Mouse (Mus musculus) MEL (cell line): ENCODE measurements around the gene Atrnl1. TPM values are rescaled to one million over a fixed set of nuclear protein-coding genes. Genes with fewer than 3 reads are reported as not detected.

Experiments used
- DNase-seq: peaks from one replicate; pipeline ENCODE4 v3.0.0; 2011; ENCODE audit warnings: low read depth, low spot score
- H3K27ac ChIP-seq: 2 replicates; pipeline ENCODE4 v1.5.1; 2012; ENCODE audit warnings: low read depth, mild to moderate bottlenecking, control low read depth, low read length, moderate library complexity; ENCODE audit not compliant: control insufficient read depth
- H3K27me3 ChIP-seq, 2 experiments: fragments of 150-350 bp in 1 of 2; sonication (generic) in 1 of 2; 2 replicates each; pipeline ENCODE4 v1.6.1; 2012; ENCODE audit warnings: low read length in 2 of 2, mild to moderate bottlenecking in 2 of 2, improper control_type of control experiment in 1 of 2, moderate library complexity in 1 of 2; ENCODE audit not compliant: insufficient read depth in 2 of 2, control insufficient read depth in 1 of 2
- H3K36me3 ChIP-seq, 2 experiments: 2 replicates each; pipeline ENCODE4 v1.6.1; 2012 to 2014; ENCODE audit warnings: low read length in 2 of 2, improper control_type of control experiment in 1 of 2, inconsistent platforms in 1 of 2, mild to moderate bottlenecking in 1 of 2; ENCODE audit not compliant: insufficient read depth in 2 of 2, control insufficient read depth in 1 of 2
- H3K4me1 ChIP-seq, 2 experiments: fragments of 150-350 bp in 1 of 2; sonication (generic) in 1 of 2; 2 replicates each; pipeline ENCODE4 v1.6.1; 2012; ENCODE audit warnings: low read length in 2 of 2, improper control_type of control experiment in 1 of 2, mild to moderate bottlenecking in 1 of 2; ENCODE audit not compliant: insufficient read depth in 2 of 2, control insufficient read depth in 1 of 2
- H3K4me3 ChIP-seq, 2 experiments: fragments of 150-350 bp in 1 of 2; sonication (generic) in 1 of 2; 2 replicates each; pipeline ENCODE4 v1.5.1; 2012; ENCODE audit warnings: low read depth in 2 of 2, low read length in 2 of 2, mild to moderate bottlenecking in 2 of 2, moderate library complexity in 2 of 2, control low read depth in 1 of 2, improper control_type of control experiment in 1 of 2; ENCODE audit not compliant: control insufficient read depth in 1 of 2, insufficient read depth in 1 of 2
- H3K79me2 ChIP-seq: 2 replicates; pipeline ENCODE4 v1.6.1; 2012; ENCODE audit warnings: mild to moderate bottlenecking, low read length, moderate library complexity; ENCODE audit not compliant: control insufficient read depth, poor library complexity, insufficient read depth
- H3K9ac ChIP-seq: 2 replicates; pipeline ENCODE4 v1.6.1; 2012; ENCODE audit warnings: low read depth, mild to moderate bottlenecking, control low read depth, low read length, moderate library complexity; ENCODE audit not compliant: control insufficient read depth, poor library complexity, severe bottlenecking
- H3K9me3 ChIP-seq: fragments of 150-350 bp; sonication (generic); replicated peaks from 2 replicates; pipeline ENCODE4 v1.6.1; 2012; ENCODE audit warnings: mild to moderate bottlenecking, low read length, improper control_type of control experiment, moderate library complexity; ENCODE audit not compliant: insufficient read depth
- BHLHE40 ChIP-seq: IDR thresholded peaks from 2 replicates; pipeline ENCODE4 v1.6.1; 2012; ENCODE audit warnings: low read depth, mild to moderate bottlenecking, inconsistent platforms, low read length, improper control_type of control experiment, borderline replicate concordance
- CHD1 ChIP-seq: IDR thresholded peaks from 2 replicates; pipeline ENCODE4 v1.6.1; 2012; ENCODE audit warnings: low read depth, mild to moderate bottlenecking, inconsistent platforms, low read length, improper control_type of control experiment
- CHD2 ChIP-seq: IDR thresholded peaks from 2 replicates; pipeline ENCODE4 v1.6.1; 2011; ENCODE audit warnings: low read length, improper control_type of control experiment
- CTCF ChIP-seq, 3 experiments: IDR thresholded peaks in 2 of 3; conservative IDR thresholded peaks in 1 of 3; 2 replicates each; pipeline ENCODE4 v1.5.1; 2011 to 2012; ENCODE audit warnings: low read length in 3 of 3, low read depth in 2 of 3, mild to moderate bottlenecking in 2 of 3, improper control_type of control experiment in 1 of 3, inconsistent platforms in 1 of 3, mixed read lengths in 1 of 3, moderate library complexity in 1 of 3; ENCODE audit not compliant: control insufficient read depth in 1 of 3, insufficient read depth in 1 of 3, poor library complexity in 1 of 3, severe bottlenecking in 1 of 3
- E2F4 ChIP-seq: IDR thresholded peaks from 2 replicates; pipeline ENCODE4 v1.6.1; 2011; ENCODE audit warnings: low read depth, low read length, improper control_type of control experiment, borderline replicate concordance
- ELF1 ChIP-seq: IDR thresholded peaks from 2 replicates; pipeline ENCODE4 v1.6.1; 2014; ENCODE audit warnings: low read depth, mild to moderate bottlenecking, inconsistent platforms, low read length, improper control_type of control experiment, moderate library complexity
- ETS1 ChIP-seq: IDR thresholded peaks from 2 replicates; pipeline ENCODE4 v1.6.1; 2012; ENCODE audit warnings: low read depth, mild to moderate bottlenecking, inconsistent platforms, low read length, improper control_type of control experiment, moderate library complexity
- GABPA ChIP-seq: IDR thresholded peaks from 2 replicates; pipeline ENCODE4 v1.6.1; 2012; ENCODE audit warnings: low read depth, mild to moderate bottlenecking, inconsistent platforms, low read length, improper control_type of control experiment, moderate library complexity
- GATA1 ChIP-seq: IDR thresholded peaks from 2 replicates; pipeline ENCODE4 v1.6.1; 2011; ENCODE audit warnings: low read depth, low read length, improper control_type of control experiment
- HCFC1 ChIP-seq: IDR thresholded peaks from 2 replicates; pipeline ENCODE4 v1.6.1; 2012; ENCODE audit warnings: low read depth, mild to moderate bottlenecking, inconsistent platforms, low read length, improper control_type of control experiment, moderate library complexity
- JUND ChIP-seq: IDR thresholded peaks from 2 replicates; pipeline ENCODE4 v1.6.1; 2011; ENCODE audit warnings: low read depth, mild to moderate bottlenecking, improper control_type of control experiment, low read length
- KAT2A ChIP-seq: conservative IDR thresholded peaks from 2 replicates; pipeline ENCODE4 v1.6.1; 2012; ENCODE audit warnings: low read depth, low read length, improper control_type of control experiment, inconsistent platforms
- MAFK ChIP-seq: IDR thresholded peaks from 2 replicates; pipeline ENCODE4 v1.6.1; 2011; ENCODE audit warnings: low read depth, mild to moderate bottlenecking, low read length, improper control_type of control experiment, borderline replicate concordance
- MAX ChIP-seq: IDR thresholded peaks from 2 replicates; pipeline ENCODE4 v1.6.1; 2011; ENCODE audit warnings: low read length, improper control_type of control experiment
- MAZ ChIP-seq: IDR thresholded peaks from 2 replicates; pipeline ENCODE4 v1.6.1; 2012; ENCODE audit warnings: low read depth, mild to moderate bottlenecking, inconsistent platforms, low read length, improper control_type of control experiment
- MEF2A ChIP-seq: IDR thresholded peaks from 2 replicates; pipeline ENCODE4 v1.6.1; 2014; ENCODE audit warnings: low read depth, mild to moderate bottlenecking, inconsistent platforms, low read length, improper control_type of control experiment; ENCODE audit not compliant: poor library complexity, insufficient replicate concordance, severe bottlenecking; ENCODE audit errors: extremely low read depth
- MXI1 ChIP-seq: IDR thresholded peaks from 2 replicates; pipeline ENCODE4 v1.6.1; 2011; ENCODE audit warnings: mild to moderate bottlenecking, low read depth, low read length, improper control_type of control experiment
- MYB ChIP-seq: IDR thresholded peaks from 2 replicates; pipeline ENCODE4 v1.6.1; 2011; ENCODE audit warnings: mild to moderate bottlenecking, low read depth, low read length, improper control_type of control experiment
- MYC ChIP-seq: IDR thresholded peaks from 2 replicates; pipeline ENCODE4 v1.6.1; 2011; ENCODE audit warnings: low read depth, mild to moderate bottlenecking, low read length, improper control_type of control experiment, moderate library complexity
- NELFE ChIP-seq: IDR thresholded peaks from 2 replicates; pipeline ENCODE4 v1.6.1; 2011; ENCODE audit warnings: low read depth, low read length, improper control_type of control experiment
- NRF1 ChIP-seq: IDR thresholded peaks from 2 replicates; pipeline ENCODE4 v1.6.1; 2014; ENCODE audit warnings: low read depth, mild to moderate bottlenecking, inconsistent platforms, low read length, improper control_type of control experiment, moderate library complexity; ENCODE audit not compliant: poor library complexity, insufficient read depth, severe bottlenecking
- POLR2A ChIP-seq, 2 experiments: IDR thresholded peaks; 2 replicates each; pipeline ENCODE4 v1.6.1; 2011 to 2012; ENCODE audit warnings: low read length in 2 of 2, mild to moderate bottlenecking in 2 of 2, control low read depth in 1 of 2, improper control_type of control experiment in 1 of 2, low read depth in 1 of 2, moderate library complexity in 1 of 2; ENCODE audit not compliant: control insufficient read depth in 1 of 2, insufficient read depth in 1 of 2, poor library complexity in 1 of 2
- POLR2AphosphoS2 ChIP-seq: IDR thresholded peaks from 2 replicates; pipeline ENCODE4 v1.6.1; 2011; ENCODE audit warnings: low read length, improper control_type of control experiment
- POLR2AphosphoS5 ChIP-seq: IDR thresholded peaks from 2 replicates; pipeline ENCODE4 v1.6.1; 2012; ENCODE audit warnings: low read depth, borderline replicate concordance, mild to moderate bottlenecking, inconsistent platforms, low read length, moderate library complexity, mixed read lengths
- RAD21 ChIP-seq: IDR thresholded peaks from 2 replicates; pipeline ENCODE4 v1.6.1; 2011; ENCODE audit warnings: mild to moderate bottlenecking, low read depth, low read length, improper control_type of control experiment
- RCOR1 ChIP-seq: IDR thresholded peaks from 2 replicates; pipeline ENCODE4 v1.6.1; 2012; ENCODE audit warnings: low read depth, mild to moderate bottlenecking, inconsistent platforms, low read length, improper control_type of control experiment
- SIN3A ChIP-seq: IDR thresholded peaks from 2 replicates; pipeline ENCODE4 v1.6.1; 2012; ENCODE audit warnings: low read length, improper control_type of control experiment, inconsistent platforms
- SMC3 ChIP-seq: IDR thresholded peaks from 2 replicates; pipeline ENCODE4 v1.6.1; 2011; ENCODE audit warnings: low read depth, low read length, improper control_type of control experiment
- TAL1 ChIP-seq: IDR thresholded peaks from 2 replicates; pipeline ENCODE4 v1.6.1; 2012; ENCODE audit warnings: mild to moderate bottlenecking, inconsistent platforms, low read length, moderate library complexity, mixed read lengths
- TBP ChIP-seq: IDR thresholded peaks from 2 replicates; pipeline ENCODE4 v1.8.0; 2011; ENCODE audit warnings: low read depth, low read length, improper control_type of control experiment
- TCF12 ChIP-seq: IDR thresholded peaks from 2 replicates; pipeline ENCODE4 v1.6.1; 2014; ENCODE audit warnings: low read depth, mild to moderate bottlenecking, inconsistent platforms, low read length, improper control_type of control experiment, moderate library complexity
- USF1 ChIP-seq: IDR thresholded peaks from 2 replicates; pipeline ENCODE4 v1.6.1; 2014; ENCODE audit warnings: low read depth, mild to moderate bottlenecking, inconsistent platforms, low read length, improper control_type of control experiment, moderate library complexity
- ZC3H11A ChIP-seq: IDR thresholded peaks from 2 replicates; pipeline ENCODE4 v1.6.1; 2012; ENCODE audit warnings: low read depth, mild to moderate bottlenecking, inconsistent platforms, low read length, improper control_type of control experiment
- ZKSCAN1 ChIP-seq: IDR thresholded peaks from 2 replicates; pipeline ENCODE4 v1.6.1; 2012; ENCODE audit warnings: low read depth, mild to moderate bottlenecking, inconsistent platforms, low read length, improper control_type of control experiment, moderate library complexity
- ZMIZ1 ChIP-seq: IDR thresholded peaks from 2 replicates; pipeline ENCODE4 v1.6.1; 2012; ENCODE audit warnings: low read depth, mild to moderate bottlenecking, inconsistent platforms, low read length, improper control_type of control experiment, moderate library complexity
- ZNF384 ChIP-seq: IDR thresholded peaks from 2 replicates; pipeline ENCODE4 v1.6.1; 2012; ENCODE audit warnings: low read depth, mild to moderate bottlenecking, inconsistent platforms, low read length, improper control_type of control experiment
- polyA plus RNA-seq, 2 experiments: library from polyadenylated mRNA; stranded (reverse) in 1 of 2; unstranded in 1 of 2; fragments of >175 nt in 1 of 2; fragments of >200 nt in 1 of 2; gene quantifications; 2 replicates each; pipeline versions ENCODE4 v1.2.1 to v1.2.4; 2012; ENCODE audit warnings: low replicate concordance in 2 of 2, low read depth in 1 of 2; ENCODE audit not compliant: insufficient read length in 2 of 2, insufficient read depth in 1 of 2, missing spikeins in 1 of 2
- total RNA-seq: library from RNA; depleted of rRNA; stranded (reverse); fragments of 300-350 nt; gene quantifications from 2 replicates; pipeline ENCODE4 v1.2.3, GENCODE M21; 2012; rRNA removed

The Atrnl1 gene
- 8.2 and 9.3 TPM in 2 replicates for total RNA-seq
- 1 to 10 TPM in 1 of 2 experiments, not detected in 1; 6.4 TPM for polyA plus RNA-seq

DNA sequence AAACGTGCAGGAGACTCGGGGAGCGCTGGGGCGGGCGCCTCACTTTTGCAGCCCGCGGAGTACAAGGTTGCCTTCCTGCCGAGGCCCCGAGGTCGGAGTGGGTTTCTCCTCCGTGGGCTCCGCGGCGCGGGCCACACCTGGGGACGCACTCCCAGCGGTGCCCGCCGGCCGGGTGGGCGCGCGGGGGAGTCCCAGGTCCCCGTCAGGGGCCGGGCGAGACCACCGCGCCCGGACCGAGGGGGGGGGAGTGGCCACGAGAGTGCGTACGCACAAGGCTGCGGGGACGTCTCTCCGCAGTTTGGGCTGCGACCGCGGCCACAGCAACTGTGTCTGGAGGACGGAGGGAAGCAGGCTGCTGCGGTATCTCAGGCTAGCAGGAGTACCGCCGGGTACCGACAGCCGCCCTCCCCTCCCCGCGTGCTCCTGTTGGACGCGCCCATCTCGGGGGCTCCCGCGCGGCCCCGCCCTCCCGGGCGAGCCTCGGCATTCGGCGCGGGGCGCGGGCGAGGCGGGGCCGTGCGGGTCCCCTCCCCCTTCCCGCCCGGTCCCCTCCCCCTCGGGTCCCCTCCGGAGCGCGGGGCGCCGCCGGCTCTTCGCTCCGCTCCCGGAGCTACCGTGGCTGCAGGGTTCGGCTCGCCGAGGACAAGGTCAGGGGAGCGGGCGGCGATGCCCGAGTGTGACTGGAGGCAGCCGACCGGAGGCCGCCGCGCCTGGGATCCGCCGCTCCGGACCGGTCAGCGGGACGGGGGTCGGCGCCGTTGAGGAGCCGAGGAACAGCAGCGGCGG is at the start of gene Atrnl1:
Atrnl1 (plus strand) TSS at position 559 of the 786 bp plus-strand sequence.
- H3K79me2 ChIP-seq, result peaks cover 11% of the 10 kb centered on the region
- H3K36me3 ChIP-seq, result peaks cover 0 to 7% of the 10 kb centered on the region in 2 experiments; a peak in 2 of 4 replicates
- no peaks in the 10 kb centered on the region for H3K9me3 ChIP-seq
- peaks cover 5 to 16% of the 10 kb centered on the region in 2 experiments for H3K4me1 ChIP-seq
- peak within 1 kb of the TSS; percentile 78 for H3K27ac ChIP-seq
- no peaks in the 10 kb centered on the region for H3K27me3 ChIP-seq
- peak within 1 kb of the TSS; percentile 87 for H3K9ac ChIP-seq
- H3K4me3 ChIP-seq, result peak within 1 kb of the TSS; percentile 78 to 83
- DNase-seq, result peak; percentile 93
- TF ChIP-seq KAT2A (no peak; the same call in 1 of the 2 replicates), MAX (peak; percentile 49), RAD21 (no peak), ZC3H11A (no peak), NELFE (peak; percentile 87), CHD2 (no peak), POLR2AphosphoS5 (no peak; the same call in 1 of the 2 replicates), TBP (peak; percentile 33; the same call in 1 of the 2 replicates), ELF1 (0 out of 2 replicates have a peak, but pooled peaks have one; percentile 31), SIN3A (peak; percentile 40; the same call in 1 of the 2 replicates), ZNF384 (peak; percentile 78), MAZ (peak; percentile 91), POLR2A (IDR thresholded peaks at IDR 0.05; ENCODE audit: control insufficient read depth in 1 of 2, insufficient read depth in 1 of 2, low read depth in 1 of 2, low read length in 2 of 2, poor library complexity in 1 of 2) (peak; percentile 89 to 91), TCF12 (peak; percentile 22), ZKSCAN1 (no peak), MEF2A (no peak), JUND (no peak), CTCF (IDR thresholded peaks at IDR 0.05 in 2 of 3, conservative IDR thresholded peaks at IDR 0.05 in 1 of 3; ENCODE audit: control insufficient read depth in 1 of 3, insufficient read depth in 1 of 3, low read depth in 2 of 3, low read length in 3 of 3, poor library complexity in 1 of 3, severe bottlenecking in 1 of 3) (no peak), USF1 (no peak; the same call in 1 of the 2 replicates), MXI1 (peak; percentile 24; the same call in 1 of the 2 replicates), ETS1 (peak; percentile 54), MYB (no peak), MAFK (no peak), ZMIZ1 (peak; percentile 94), GATA1 (no peak), HCFC1 (peak; percentile 70; the same call in 1 of the 2 replicates), TAL1 (peak; percentile 15; the same call in 1 of the 2 replicates), NRF1 (no peak), MYC (no peak), POLR2AphosphoS2 (peak; percentile 78; the same call in 1 of the 2 replicates), BHLHE40 (no peak; the same call in 1 of the 2 replicates), RCOR1 (peak; percentile 11; the same call in 1 of the 2 replicates), SMC3 (no peak), CHD1 (peak; percentile 99), E2F4 (no peak), GABPA (no peak)
